Mouse (Mus musculus) cerebellum, postnatal 25 days (tissue): Measurements from ENCODE around the gene Olfr577.

Source experiments
- DNase-seq, 2 experiments: peaks; one replicate each; pipeline ENCODE4 v3.0.0; 2021; ENCODE audit warnings: mixed read lengths in 2 of 2

Olfr577 gene

DNA sequence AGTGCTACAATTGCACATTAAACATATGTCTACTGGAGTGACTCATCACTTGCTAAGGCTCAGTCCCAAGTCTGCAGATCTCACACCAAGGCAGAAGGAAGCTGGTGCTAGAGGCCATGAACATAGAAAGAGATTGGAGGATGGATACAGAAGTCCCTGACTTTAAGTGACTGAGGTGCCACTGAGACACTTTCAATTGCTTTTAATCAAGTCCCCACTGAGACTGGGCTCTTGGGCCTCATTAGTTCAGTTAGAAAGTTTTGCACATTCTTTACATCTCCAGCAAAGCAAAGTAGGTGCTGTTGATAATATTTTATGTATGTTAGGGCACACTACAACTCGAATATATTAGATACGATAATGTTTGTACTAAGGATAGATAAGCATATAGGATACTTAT is at the start of gene Olfr577:
Gene Olfr577, minus strand, starts transcription at position 101 of the 400 bp plus-strand sequence.
- DNase-seq = no peak

DNA sequence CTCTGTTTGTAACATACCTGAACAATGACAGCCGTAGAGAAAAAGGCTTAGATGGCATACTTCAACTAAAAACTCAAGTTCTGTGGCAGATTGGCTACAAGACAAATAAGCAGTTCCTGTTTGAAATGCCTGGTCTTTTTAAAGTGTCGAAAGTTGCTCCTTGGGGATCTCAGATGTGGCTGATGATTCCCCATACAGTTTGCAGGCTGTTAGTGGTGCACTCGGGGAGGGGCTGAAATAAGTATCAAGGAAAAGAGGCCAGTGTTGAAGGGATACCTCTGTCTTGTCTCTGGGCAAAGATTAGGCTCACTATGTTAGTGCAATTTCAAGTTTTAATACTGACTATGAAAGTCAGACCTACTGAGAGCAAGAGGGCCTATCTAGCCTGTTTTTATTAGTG is 13.5 kb upstream of the Olfr577 start, which contains the start of gene Olfr578:
Gene Olfr578, minus strand, starts transcription at position 101 of the 400 bp plus-strand sequence.
- DNase-seq = no peak

DNA sequence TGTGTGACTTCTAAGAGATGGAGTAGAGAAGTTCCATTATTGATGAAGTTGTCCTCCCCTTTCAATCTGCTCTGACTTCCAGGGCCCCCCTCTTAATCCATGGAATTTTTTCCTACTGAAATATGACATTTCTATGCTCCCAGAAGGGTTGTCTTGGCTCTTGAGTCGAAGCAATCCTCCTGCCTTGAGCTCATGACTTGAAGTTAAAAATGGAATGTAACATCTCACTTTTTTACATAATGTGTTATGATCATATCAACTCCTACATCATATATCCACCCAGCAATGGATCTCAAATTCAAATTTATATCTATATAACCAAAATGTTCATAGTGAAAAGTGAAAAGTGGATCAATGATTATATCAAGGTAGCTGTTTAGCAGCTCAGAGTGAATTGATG is 1.3 kb downstream of the Olfr577 start:
- no peak for DNase-seq

DNA sequence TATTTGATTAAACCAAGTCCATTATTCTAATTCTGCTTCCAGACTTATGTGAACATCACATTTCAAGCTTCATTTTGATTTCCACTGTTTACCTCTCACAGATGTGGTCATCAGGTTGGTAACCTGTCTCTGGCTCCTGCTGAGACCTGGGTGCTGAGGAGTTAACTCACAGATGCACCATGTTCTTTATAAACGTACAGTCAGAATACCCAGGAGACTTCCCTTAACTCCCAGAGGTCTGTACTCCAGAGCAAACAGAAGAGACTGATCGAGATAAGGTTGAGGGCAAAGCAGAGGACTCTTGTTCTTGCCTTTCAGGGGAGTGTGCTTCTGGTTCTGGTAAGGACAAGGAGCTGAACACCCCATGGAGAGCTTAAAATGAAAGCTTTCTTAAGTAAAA is 13.4 kb downstream of the Olfr577 start, which contains the start of gene Olfr576:
Gene Olfr576, plus strand, starts transcription at position 301 of the 400 bp plus-strand sequence.
- DNase-seq = no peak

DNA sequence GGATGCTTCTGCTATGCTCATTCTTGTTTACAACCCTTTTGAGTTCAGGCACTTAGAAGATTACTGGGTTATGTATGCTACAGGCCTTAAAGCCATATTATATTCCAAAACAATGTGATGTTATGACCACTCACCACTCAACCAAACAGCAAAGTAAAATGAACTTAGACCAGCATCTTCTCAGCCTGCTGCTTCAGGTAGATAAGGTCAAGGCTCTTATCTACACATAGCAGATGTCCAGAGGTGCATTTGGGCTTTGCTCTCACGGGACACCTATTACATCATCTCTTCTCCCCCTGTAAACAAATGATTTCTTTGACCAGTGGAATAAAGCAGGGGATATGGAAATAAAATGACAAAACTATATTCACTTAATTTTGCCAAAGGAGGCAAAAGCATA is 17.1 kb downstream of the Olfr577 start, which contains the start of gene Olfr575:
Gene Olfr575, minus strand, starts transcription at position 183 of the 400 bp plus-strand sequence.
- DNase-seq = no peak

DNA sequence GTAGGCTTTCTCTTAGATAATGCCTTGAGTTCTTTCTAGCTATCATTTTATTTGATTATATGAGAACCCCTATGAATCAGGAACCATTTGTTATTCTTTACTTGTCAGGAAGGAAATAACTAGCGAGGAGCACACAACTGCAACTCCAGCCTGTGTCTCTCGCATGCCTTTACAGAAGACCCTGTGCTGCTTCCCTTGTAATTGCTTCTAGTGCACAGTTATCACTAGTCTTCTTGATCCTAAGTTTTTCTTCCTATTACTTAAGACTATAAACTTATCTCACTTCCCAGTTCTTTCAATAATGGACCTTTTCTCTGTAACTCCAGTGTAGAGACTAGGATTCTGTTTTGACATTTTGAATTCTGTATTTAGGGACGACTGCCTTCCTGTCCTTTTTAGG is 17.6 kb downstream of the Olfr577 start:
- no peak for DNase-seq

DNA sequence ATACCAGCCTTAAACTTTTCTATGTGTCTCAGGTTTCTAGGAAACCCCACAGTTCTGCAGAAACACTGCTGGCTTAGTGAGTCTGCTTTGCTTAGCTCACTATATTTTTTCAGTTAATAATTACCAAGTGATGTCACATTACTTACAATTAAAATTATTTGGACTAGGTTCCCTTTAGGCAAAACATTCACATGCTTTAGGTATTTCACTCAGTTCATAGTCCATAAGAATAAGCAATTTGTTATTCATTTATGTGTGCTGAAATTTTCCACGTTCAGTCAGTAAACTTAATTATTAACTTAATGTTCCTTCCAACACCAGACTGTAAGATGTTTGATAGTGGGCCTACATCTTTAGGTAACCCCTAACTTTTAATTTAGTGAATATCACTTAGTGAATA is 25.0 kb downstream of the Olfr577 start:
- no peak for DNase-seq

DNA sequence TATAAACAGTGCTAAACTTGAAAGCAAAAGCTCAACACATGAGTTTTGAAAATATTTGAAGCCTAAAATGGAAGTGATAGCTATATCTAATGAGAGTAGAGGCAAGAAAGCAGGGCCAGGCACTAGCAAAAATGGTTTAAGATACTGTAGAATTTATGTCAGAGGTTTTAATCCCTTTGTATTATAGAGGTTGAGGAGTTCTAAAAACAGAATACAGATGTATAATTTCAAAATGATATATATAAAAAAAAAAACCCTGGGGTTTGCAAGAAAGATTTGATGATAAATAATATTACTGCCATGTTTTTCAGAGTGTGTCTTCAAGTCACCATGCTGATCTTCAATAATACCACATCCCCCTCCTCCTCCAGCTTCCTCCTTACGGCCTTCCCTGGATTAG is 27.6 kb downstream of the Olfr577 start, which contains the start of gene Olfr574:
Gene Olfr574, plus strand, starts transcription at position 301 of the 400 bp plus-strand sequence.
- DNase-seq = no peak

DNA sequence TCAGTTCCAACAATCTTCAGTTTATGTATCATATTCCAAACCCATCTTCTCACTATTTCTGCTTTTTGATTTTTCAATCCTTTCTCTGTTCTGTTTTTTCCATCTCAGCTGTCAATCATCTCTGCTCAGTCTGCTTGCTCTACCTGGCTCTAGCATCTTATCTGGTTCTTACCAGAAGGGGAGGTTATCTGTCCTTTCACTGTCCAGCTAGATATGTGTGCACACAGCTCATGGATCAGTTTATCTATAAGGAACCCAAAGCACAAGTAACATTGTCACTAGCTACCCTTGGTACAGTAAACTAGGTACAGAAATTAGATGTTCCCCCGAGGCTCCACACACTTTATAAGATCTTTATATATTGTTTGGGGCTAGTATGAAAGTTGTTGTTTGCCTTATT is 32.3 kb downstream of the Olfr577 start:
- DNase-seq = no peak

DNA sequence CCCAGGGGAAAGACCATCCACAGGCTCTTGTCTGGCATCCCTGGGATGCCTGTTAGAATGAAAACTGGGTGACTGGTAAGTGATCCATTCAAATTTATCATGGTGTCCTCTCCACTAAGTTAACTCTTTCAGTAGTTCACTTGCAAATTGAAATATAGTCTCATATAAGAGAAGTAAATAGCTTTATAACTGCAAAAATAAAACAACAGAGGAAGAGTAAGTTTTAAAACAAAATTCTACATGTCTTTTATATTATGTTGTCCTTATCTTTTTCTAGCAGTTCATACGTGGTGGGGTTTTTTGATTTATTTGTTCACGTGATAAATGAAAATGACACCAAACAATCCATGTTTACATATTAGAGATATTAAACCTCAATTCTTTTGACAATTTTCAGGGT is 33.3 kb downstream of the Olfr577 start, which contains the start of gene Olfr573-ps1:
Gene Olfr573-ps1, minus strand, starts transcription at position 101 of the 400 bp plus-strand sequence.
- DNase-seq = no peak

DNA sequence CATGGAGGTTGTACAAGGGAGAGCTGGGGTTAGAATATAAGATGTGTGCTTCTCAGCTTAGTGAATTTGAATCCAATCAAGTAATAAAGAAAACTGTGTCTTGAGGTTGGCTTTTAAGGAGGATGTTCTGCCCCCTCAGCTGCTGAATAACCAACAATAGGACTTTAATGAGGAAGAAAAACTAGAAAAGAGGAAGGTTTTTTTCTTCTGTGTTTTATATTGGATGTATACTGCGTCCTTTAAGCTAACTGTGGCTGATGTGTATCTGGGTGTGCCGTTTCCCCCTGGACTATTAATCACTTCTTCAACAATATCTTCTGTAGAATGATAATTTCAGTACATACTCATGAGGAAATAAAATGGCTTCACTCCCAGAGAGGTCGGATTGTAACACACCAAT is 48.6 kb downstream of the Olfr577 start:
- DNase-seq = no peak

DNA sequence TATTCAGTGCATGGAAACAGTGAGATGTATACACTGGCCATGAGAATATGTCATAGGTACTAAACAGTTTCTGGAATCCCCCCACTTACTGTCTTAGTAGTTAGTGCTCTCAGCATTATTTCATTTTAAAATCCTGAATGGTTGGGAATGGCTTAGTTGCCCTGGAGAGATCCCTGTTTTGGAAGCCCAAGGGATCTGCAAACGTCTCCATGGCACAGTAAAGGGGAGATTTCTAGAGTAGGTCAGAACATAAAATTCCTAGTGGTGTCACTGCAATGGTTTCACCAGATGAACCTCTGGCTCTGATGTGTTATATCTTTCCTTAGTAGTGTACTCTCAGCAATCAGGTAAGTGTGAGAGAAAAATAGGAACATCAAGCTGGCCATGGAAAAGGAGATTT is 51.6 kb downstream of the Olfr577 start, which contains the start of gene Olfr572:
Gene Olfr572, plus strand, starts transcription at position 301 of the 400 bp plus-strand sequence.
- DNase-seq = no peak
